Mouse (Mus musculus): Measurements from ENCODE around the gene Jmy.

DNA sequence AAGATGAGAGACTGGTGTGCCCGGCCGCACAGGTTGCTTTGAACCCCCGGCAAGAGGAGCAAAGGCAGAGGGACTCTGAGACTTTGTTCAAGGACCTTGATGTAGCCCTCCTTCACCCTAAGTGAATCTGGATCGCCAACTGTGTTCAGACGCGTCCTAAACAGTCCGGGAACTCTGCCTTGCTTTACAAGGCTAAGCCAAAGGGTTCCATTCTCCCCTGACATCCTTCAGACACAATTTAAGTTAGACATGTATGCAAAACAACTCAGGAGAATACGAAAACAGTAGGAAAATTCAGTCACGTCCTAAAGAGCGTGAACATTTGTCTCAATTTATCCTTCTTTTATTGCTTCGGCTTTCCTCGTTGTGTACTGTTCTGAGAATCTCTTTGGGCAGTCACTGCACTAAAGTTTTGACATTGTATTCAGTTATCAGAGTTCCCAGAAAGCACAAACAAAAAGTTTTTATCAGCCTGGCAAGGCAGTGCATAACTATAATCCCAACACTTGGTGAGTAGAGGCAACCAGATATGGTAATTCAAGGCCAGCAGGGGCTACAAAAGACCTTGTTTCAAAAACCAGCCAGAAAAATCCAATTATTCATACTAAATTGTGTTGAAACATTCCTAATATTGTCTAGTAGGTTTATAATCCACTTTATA lies 495 bp upstream of the Jmy start:
- no peak for TF ChIP-seq CTCF (IDR thresholded peaks at IDR 0.05; ENCODE audit: insufficient read depth, low read depth, low read length)
- TF ChIP-seq POLR2A (IDR thresholded peaks at IDR 0.05; ENCODE audit: insufficient read depth, low read depth, low read length), result no peak; the same call in 1 of the 2 replicates
